Mouse (Mus musculus): ENCODE data around the gene Eps15l1. TPM values are rescaled to one million over a fixed set of nuclear protein-coding genes. Genes with fewer than 3 reads are reported as not detected.

The Eps15l1 gene
- polyA plus RNA-seq, 1 experiment = 8.1 TPM

GRCm38 (mm10) chr8:72319921-72320802 is 101.1 kb downstream of the Eps15l1 start:
- Histone ChIP-seq H3K36me3 (replicated peaks; ENCODE audit: low read length) (peaks cover 8% of the 10 kb centered on the region), H3K27me3 (replicated peaks) (peaks cover 58% of the 10 kb centered on the region), H3K4me3 (replicated peaks) (peak overlapping the region; percentile 95), H3K4me1 (peaks cover 65% of the 10 kb centered on the region), H3K9me3 (peaks cover 9% of the 10 kb centered on the region; the same call in 1 of the 2 replicates)
- TF ChIP-seq FLI1 (IDR thresholded peaks at IDR 0.05; ENCODE audit: low read length) = no peak
- no peak for TF ChIP-seq GATA1 (IDR thresholded peaks at IDR 0.05; ENCODE audit: borderline replicate concordance, low read length)

- TF ChIP-seq FLI1 (IDR thresholded peaks at IDR 0.05; ENCODE audit: low read length) = no peak
- no peak for TF ChIP-seq GATA1 (IDR thresholded peaks at IDR 0.05; ENCODE audit: borderline replicate concordance, low read length)
- H3K27me3 ChIP-seq (replicated peaks) = peaks cover 54% of the 10 kb centered on the region
Measured at GRCm38 (mm10) chr8:72319397-72319796, 101.9 kb downstream of the Eps15l1 start.

GRCm38 (mm10) chr8:72318801-72319322 is 102.4 kb downstream of the Eps15l1 start, which contains the start of gene Klf2:
Klf2 (plus strand) TSS chr8:72319033.
- Histone ChIP-seq H3K4me1 (peaks cover 57% of the 10 kb centered on the region), H3K36me3 (replicated peaks; ENCODE audit: low read length) (peaks cover 8% of the 10 kb centered on the region), H3K9me3 (peaks cover 9% of the 10 kb centered on the region; the same call in 1 of the 2 replicates), H3K27me3 (replicated peaks) (peaks cover 55% of the 10 kb centered on the region), H3K4me3 (replicated peaks) (peak within 1 kb of the TSS; percentile 95)
- TF ChIP-seq GATA1 (IDR thresholded peaks at IDR 0.05; ENCODE audit: borderline replicate concordance, low read length) (no peak), FLI1 (IDR thresholded peaks at IDR 0.05; ENCODE audit: low read length) (0 out of 2 replicates have a peak, but pooled peaks have one; percentile 24)

More at GRCm38 (mm10) chr8:72319397-72319796, 101.9 kb downstream of the Eps15l1 start:
- peaks cover 60% of the 10 kb centered on the region for H3K4me1 ChIP-seq
- H3K9me3 ChIP-seq = peaks cover 9% of the 10 kb centered on the region; the same call in 1 of the 2 replicates
- peak overlapping the region; percentile 95 for H3K4me3 ChIP-seq (replicated peaks)
- peaks cover 8% of the 10 kb centered on the region for H3K36me3 ChIP-seq (replicated peaks; ENCODE audit: low read length)

- peaks cover 55% of the 10 kb centered on the region for H3K27me3 ChIP-seq (replicated peaks)
- TF ChIP-seq FLI1 (IDR thresholded peaks at IDR 0.05; ENCODE audit: low read length) (no peak), GATA1 (IDR thresholded peaks at IDR 0.05; ENCODE audit: borderline replicate concordance, low read length) (no peak)
- H3K4me1 ChIP-seq = peaks cover 58% of the 10 kb centered on the region
- peaks cover 8% of the 10 kb centered on the region for H3K36me3 ChIP-seq (replicated peaks; ENCODE audit: low read length)
- peak overlapping the region; percentile 64 for H3K4me3 ChIP-seq (replicated peaks)
- peaks cover 9% of the 10 kb centered on the region; the same call in 1 of the 2 replicates for H3K9me3 ChIP-seq
Measured at GRCm38 (mm10) chr8:72317741-72318301, 103.4 kb downstream of the Eps15l1 start.

GRCm38 (mm10) chr8:72316053-72316695 is 105.1 kb downstream of the Eps15l1 start:
- peaks cover 9% of the 10 kb centered on the region; the same call in 1 of the 2 replicates for H3K9me3 ChIP-seq
- H3K4me1 ChIP-seq = peaks cover 54% of the 10 kb centered on the region
- H3K36me3 ChIP-seq (replicated peaks; ENCODE audit: low read length) = peaks cover 8% of the 10 kb centered on the region
- no peak for TF ChIP-seq GATA1 (IDR thresholded peaks at IDR 0.05; ENCODE audit: borderline replicate concordance, low read length)
- H3K4me3 ChIP-seq (replicated peaks) = no peak overlapping the region
- H3K27me3 ChIP-seq (replicated peaks) = peaks cover 48% of the 10 kb centered on the region

GRCm38 (mm10) chr8:72312926-72313518 is 108.2 kb downstream of the Eps15l1 start:
- Histone ChIP-seq H3K27me3 (replicated peaks) (peaks cover 32% of the 10 kb centered on the region), H3K4me1 (peaks cover 34% of the 10 kb centered on the region), H3K9me3 (no peaks in the 10 kb centered on the region), H3K36me3 (replicated peaks; ENCODE audit: low read length) (no peaks in the 10 kb centered on the region), H3K4me3 (replicated peaks) (no peak overlapping the region)
- TF ChIP-seq GATA1 (IDR thresholded peaks at IDR 0.05; ENCODE audit: borderline replicate concordance, low read length) (no peak), FLI1 (IDR thresholded peaks at IDR 0.05; ENCODE audit: low read length) (no peak)

- Histone ChIP-seq H3K4me1 (peaks cover 25% of the 10 kb centered on the region), H3K36me3 (replicated peaks; ENCODE audit: low read length) (no peaks in the 10 kb centered on the region), H3K27me3 (replicated peaks) (peaks cover 38% of the 10 kb centered on the region), H3K4me3 (replicated peaks) (no peak overlapping the region), H3K9me3 (no peaks in the 10 kb centered on the region)
- TF ChIP-seq GATA1 (IDR thresholded peaks at IDR 0.05; ENCODE audit: borderline replicate concordance, low read length) = no peak
- TF ChIP-seq FLI1 (IDR thresholded peaks at IDR 0.05; ENCODE audit: low read length) = no peak
Measured at GRCm38 (mm10) chr8:72310849-72311506, 110.3 kb downstream of the Eps15l1 start.

GRCm38 (mm10) chr8:72308276-72308675 is 113.0 kb downstream of the Eps15l1 start:
- Histone ChIP-seq H3K9me3 (no peaks in the 10 kb centered on the region), H3K36me3 (replicated peaks; ENCODE audit: low read length) (no peaks in the 10 kb centered on the region), H3K4me3 (replicated peaks) (no peak overlapping the region), H3K4me1 (peaks cover 35% of the 10 kb centered on the region), H3K27me3 (replicated peaks) (peaks cover 32% of the 10 kb centered on the region)
- TF ChIP-seq GATA1 (IDR thresholded peaks at IDR 0.05; ENCODE audit: borderline replicate concordance, low read length) (no peak), FLI1 (IDR thresholded peaks at IDR 0.05; ENCODE audit: low read length) (no peak)

GRCm38 (mm10) chr8:72306913-72307312 is 114.3 kb downstream of the Eps15l1 start:
- Histone ChIP-seq H3K27me3 (replicated peaks) (peaks cover 27% of the 10 kb centered on the region), H3K9me3 (no peaks in the 10 kb centered on the region), H3K4me3 (replicated peaks) (no peak overlapping the region), H3K4me1 (peaks cover 32% of the 10 kb centered on the region), H3K36me3 (replicated peaks; ENCODE audit: low read length) (no peaks in the 10 kb centered on the region)
- TF ChIP-seq GATA1 (IDR thresholded peaks at IDR 0.05; ENCODE audit: borderline replicate concordance, low read length) = no peak
- TF ChIP-seq FLI1 (IDR thresholded peaks at IDR 0.05; ENCODE audit: low read length) = no peak

All from megakaryocyte, embryonic 14.5 days (primary cell).